Mouse (Mus musculus): ENCODE results near the gene Msl3l2. TPM values are rescaled to one million over a fixed set of nuclear protein-coding genes. Genes with fewer than 3 reads are reported as not detected.
A peak's percentile ranks its signal among the peaks of the same experiment; 100 is the strongest.

The Msl3l2 gene
- polyA plus RNA-seq (2016; fragmentation: Nextera tagmentation; extraction: Ambion mirVana): 11.2 and 12.2 TPM in 2 replicates

DNA sequence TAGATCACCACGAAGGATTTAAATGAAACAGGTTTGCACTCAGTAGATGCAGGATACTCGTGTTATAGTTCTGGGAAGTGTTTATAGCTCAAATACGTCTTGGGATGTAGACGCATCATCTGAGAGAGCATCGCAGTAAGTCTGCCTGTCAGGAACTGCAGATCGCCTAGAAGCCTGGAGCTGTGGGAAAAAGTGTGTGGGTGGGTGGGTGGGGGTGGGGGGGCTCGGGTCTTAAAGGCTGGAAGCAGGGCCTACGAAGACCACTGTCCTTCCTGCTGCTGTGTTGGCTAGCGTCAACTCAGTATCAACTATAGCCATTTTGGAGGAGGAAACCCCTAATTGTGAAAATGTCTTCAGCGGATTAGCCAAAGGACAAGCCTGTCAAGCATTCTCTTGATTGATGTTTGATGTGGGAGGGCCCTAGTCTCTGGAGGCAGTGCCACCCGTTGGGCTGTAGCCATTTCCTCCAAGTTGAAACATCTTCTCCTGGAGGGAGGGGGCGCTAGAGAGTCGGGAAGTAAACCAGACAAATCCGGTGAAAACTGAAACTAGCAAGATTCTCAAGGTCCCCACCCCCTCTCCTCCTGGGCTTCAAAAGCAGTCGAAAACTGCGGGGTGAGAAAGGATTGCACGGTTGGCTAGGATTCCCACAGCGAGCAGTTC is at the start of gene Msl3l2:
Gene Msl3l2, plus strand, starts transcription at position 585 of the 663 bp plus-strand sequence.
- H3K9ac ChIP-seq (replicated peaks): peak within 1 kb of the TSS; percentile 31; the same call in 1 of the 2 replicates
- H3K27ac ChIP-seq: no peak within 1 kb of the TSS
- H3K36me3 ChIP-seq: no peaks in the 10 kb centered on the region
- H3K27me3 ChIP-seq: no peaks in the 10 kb centered on the region
- WGBS: 25% methylated on average over 18 of the region's 18 CpGs
- H3K4me3 ChIP-seq (replicated peaks): peak within 1 kb of the TSS; percentile 26
- no peaks in the 10 kb centered on the region for H3K9me3 ChIP-seq
- peak; percentile 73 for ATAC-seq (ENCODE audit: insufficient number of reproducible peaks, insufficient read depth, low FRiP score, low TSS enrichment, low read depth)
- peaks cover 10% of the 10 kb centered on the region for H3K4me1 ChIP-seq (replicated peaks)
- peak within 1 kb of the TSS; percentile 48 for H3K4me2 ChIP-seq

- Histone ChIP-seq H3K4me2 (no peak overlapping the region), H3K27me3 (no peaks in the 10 kb centered on the region), H3K27ac (no peak overlapping the region), H3K9me3 (no peaks in the 10 kb centered on the region), H3K4me1 (replicated peaks) (no peaks in the 10 kb centered on the region), H3K36me3 (no peaks in the 10 kb centered on the region), H3K9ac (replicated peaks) (no peak overlapping the region), H3K4me3 (replicated peaks) (no peak overlapping the region)
- ATAC-seq (ENCODE audit: insufficient number of reproducible peaks, insufficient read depth, low FRiP score, low TSS enrichment, low read depth): no peak
- 76% methylated on average over 3 of the region's 3 CpGs for WGBS
Observed at GRCm38 (mm10) chr10:56058979-56059422, 47.7 kb upstream of the Msl3l2 start.

DNA sequence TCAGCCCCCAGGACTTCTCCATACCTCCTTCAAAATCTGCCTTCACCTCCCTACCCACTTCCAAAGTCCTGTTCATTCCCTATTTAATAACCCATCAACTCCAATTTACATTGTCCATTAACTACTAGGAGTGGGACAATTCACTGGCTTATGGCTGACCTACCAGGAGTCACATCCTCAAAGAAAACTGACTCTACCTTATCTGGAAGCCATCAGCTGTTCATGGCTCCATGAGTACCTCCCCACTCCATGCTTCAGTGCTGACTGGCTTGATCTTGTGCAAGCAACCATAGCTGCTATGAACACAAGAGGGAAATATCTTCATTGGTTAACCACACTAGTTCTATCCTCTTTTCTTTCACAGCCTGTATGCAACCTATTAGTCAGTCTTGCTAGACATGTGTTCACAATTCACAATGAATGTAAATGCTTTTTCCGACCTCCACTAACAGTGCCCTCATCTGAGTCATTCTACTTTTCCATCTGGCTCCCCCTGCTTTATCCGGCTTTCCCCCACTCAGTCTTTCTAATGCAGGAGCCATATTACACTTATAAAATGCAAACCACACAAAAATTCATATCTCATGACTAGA is 45.4 kb upstream of the Msl3l2 start:
- ATAC-seq (ENCODE audit: insufficient number of reproducible peaks, insufficient read depth, low FRiP score, low TSS enrichment, low read depth): no peak
- H3K9ac ChIP-seq (replicated peaks): no peak overlapping the region
- H3K9me3 ChIP-seq: no peaks in the 10 kb centered on the region
- H3K27ac ChIP-seq: no peak overlapping the region
- WGBS: 83% methylated on average over 2 of the region's 2 CpGs
- H3K36me3 ChIP-seq: no peaks in the 10 kb centered on the region
- H3K4me2 ChIP-seq: no peak overlapping the region
- H3K27me3 ChIP-seq: no peaks in the 10 kb centered on the region
- H3K4me3 ChIP-seq (replicated peaks): no peak overlapping the region
- no peaks in the 10 kb centered on the region for H3K4me1 ChIP-seq (replicated peaks)

DNA sequence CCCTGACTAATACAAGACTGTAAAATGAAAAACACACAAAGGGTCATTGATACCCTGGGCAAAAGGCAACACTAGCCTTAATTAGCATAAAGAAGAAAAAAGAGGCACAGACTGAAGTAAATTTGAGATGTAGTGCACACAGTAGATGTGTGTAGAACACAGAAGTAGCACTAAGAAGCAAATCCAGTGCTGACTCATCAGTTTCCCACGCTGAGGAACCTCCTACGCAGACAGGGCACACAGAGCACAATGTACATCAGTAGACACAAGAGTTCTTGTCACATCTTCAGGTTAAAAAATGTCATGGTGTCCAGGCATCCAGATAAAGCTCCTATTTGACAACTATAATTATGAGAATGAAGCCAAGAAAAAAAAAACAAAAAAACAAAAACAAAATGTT is 44.0 kb upstream of the Msl3l2 start:
- no peak for ATAC-seq (ENCODE audit: insufficient number of reproducible peaks, insufficient read depth, low FRiP score, low TSS enrichment, low read depth)
- H3K27ac ChIP-seq: no peak overlapping the region
- WGBS: 88% methylated on average over 2 of the region's 2 CpGs
- H3K9ac ChIP-seq (replicated peaks): no peak overlapping the region
- H3K27me3 ChIP-seq: no peaks in the 10 kb centered on the region
- no peak overlapping the region for H3K4me2 ChIP-seq
- no peaks in the 10 kb centered on the region for H3K36me3 ChIP-seq
- H3K4me1 ChIP-seq (replicated peaks): no peaks in the 10 kb centered on the region
- no peak overlapping the region for H3K4me3 ChIP-seq (replicated peaks)
- H3K9me3 ChIP-seq: no peaks in the 10 kb centered on the region

DNA sequence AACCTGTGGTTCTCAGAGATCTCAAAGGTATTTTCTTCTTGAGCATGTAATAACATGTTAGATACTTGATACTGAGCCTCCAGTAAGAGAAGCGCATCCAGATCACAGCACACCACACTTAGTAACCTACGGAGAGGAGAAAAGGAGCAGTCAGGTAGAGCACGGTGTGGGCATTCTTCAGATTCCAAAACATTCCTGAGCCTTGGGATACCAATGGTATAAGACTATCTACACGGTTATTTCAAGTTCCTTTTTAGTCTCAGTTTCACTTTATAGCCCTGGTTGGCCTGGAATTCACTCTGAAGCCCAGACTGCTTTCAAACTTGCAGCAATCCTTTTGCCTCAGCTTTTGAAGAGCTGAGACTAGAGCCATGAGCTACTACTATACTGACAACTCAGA is 17.0 kb upstream of the Msl3l2 start:
- Histone ChIP-seq H3K9me3 (no peaks in the 10 kb centered on the region), H3K36me3 (no peaks in the 10 kb centered on the region), H3K9ac (replicated peaks) (no peak overlapping the region), H3K4me1 (replicated peaks) (no peaks in the 10 kb centered on the region), H3K4me2 (no peak overlapping the region), H3K27ac (no peak overlapping the region), H3K27me3 (no peaks in the 10 kb centered on the region), H3K4me3 (replicated peaks) (no peak overlapping the region)
- no peak for ATAC-seq (ENCODE audit: insufficient number of reproducible peaks, insufficient read depth, low FRiP score, low TSS enrichment, low read depth)
- 82% methylated on average over 4 of the region's 4 CpGs for WGBS

DNA sequence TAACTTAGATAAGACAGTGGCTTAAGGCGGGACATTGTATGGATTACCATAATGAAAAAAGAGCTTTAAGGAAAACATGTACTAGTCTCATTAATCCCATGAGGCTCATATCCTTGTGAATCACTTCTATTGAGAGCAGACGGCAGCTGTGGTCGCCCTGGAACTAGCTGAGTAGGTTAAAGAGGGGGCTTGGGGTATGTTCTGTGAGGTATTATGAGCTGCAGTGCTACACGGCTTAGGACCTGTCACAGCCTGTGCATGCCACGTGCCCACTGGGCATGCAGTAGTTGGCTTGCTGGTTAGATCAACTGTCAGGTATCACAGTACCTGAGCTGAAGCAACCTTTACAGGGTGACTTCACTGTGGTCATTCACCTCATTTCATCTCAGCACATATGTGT is 12.1 kb upstream of the Msl3l2 start:
- 72% methylated on average over 5 of the region's 5 CpGs for WGBS
- Histone ChIP-seq H3K4me1 (replicated peaks) (no peaks in the 10 kb centered on the region), H3K9ac (replicated peaks) (no peak overlapping the region), H3K27ac (no peak overlapping the region), H3K27me3 (no peaks in the 10 kb centered on the region), H3K4me2 (no peak overlapping the region), H3K9me3 (no peaks in the 10 kb centered on the region), H3K4me3 (replicated peaks) (no peak overlapping the region), H3K36me3 (no peaks in the 10 kb centered on the region)
- no peak for ATAC-seq (ENCODE audit: insufficient number of reproducible peaks, insufficient read depth, low FRiP score, low TSS enrichment, low read depth)

DNA sequence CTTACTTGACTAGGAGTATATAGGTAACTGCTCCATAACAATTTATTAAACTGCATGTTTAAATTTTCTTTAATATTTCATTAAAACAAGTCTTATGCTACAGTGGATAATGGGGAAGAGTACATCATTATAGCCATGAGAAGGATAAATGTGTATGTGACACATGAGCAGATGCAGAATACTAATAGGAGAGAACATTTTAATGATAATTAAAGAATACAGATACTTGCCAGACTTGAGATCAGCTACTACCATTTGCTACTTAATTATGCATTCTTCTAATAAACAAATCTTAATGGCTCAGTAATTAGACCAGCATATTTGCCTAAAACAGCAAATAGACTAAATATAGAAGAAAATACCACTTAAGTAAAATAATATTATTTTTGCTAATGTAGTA is 10.0 kb upstream of the Msl3l2 start:
- Histone ChIP-seq H3K27ac (no peak overlapping the region), H3K9ac (replicated peaks) (no peak overlapping the region), H3K27me3 (no peaks in the 10 kb centered on the region), H3K4me3 (replicated peaks) (no peak overlapping the region), H3K9me3 (no peaks in the 10 kb centered on the region), H3K4me2 (no peak overlapping the region), H3K36me3 (no peaks in the 10 kb centered on the region), H3K4me1 (replicated peaks) (no peaks in the 10 kb centered on the region)
- no peak for ATAC-seq (ENCODE audit: insufficient number of reproducible peaks, insufficient read depth, low FRiP score, low TSS enrichment, low read depth)

- Histone ChIP-seq H3K27me3 (no peaks in the 10 kb centered on the region), H3K9ac (replicated peaks) (no peak overlapping the region), H3K4me2 (no peak overlapping the region), H3K9me3 (no peaks in the 10 kb centered on the region), H3K4me1 (replicated peaks) (no peaks in the 10 kb centered on the region), H3K36me3 (no peaks in the 10 kb centered on the region), H3K27ac (no peak overlapping the region), H3K4me3 (replicated peaks) (no peak overlapping the region)
- ATAC-seq (ENCODE audit: insufficient number of reproducible peaks, insufficient read depth, low FRiP score, low TSS enrichment, low read depth): no peak
- 82% methylated on average over 3 of the region's 3 CpGs for WGBS
Observed at GRCm38 (mm10) chr10:56099126-56099525, 7.6 kb upstream of the Msl3l2 start.

DNA sequence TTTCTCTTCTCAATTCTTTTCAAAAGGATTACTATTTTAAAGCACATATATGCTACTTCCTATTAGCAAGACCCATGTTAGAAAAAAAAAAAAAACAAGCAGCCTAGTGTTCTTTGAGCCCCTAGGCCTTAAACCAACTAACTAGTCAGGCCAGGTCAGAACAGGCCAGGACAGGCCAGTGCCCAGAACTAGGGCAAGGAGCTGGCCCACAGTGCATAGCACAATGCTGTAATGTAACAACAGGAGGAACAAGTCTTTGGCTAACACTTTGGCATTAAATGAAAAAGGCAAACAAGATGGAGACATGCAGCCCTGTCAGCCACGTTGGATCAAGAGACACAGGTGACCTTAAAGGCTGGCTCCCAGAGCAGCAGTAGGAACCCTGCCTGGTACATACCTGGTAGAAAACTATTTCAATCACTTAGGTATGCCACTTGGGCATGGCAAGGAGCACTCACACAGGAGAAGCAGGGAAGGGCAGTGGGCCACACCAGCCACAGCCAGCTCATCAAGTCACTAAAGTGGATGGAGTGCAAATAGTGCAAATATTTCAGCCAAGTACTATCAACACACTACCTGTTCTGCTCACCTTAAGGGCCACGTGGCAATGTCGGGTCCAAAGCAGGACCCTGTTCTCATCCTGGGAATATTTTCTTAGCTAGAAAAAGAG is 6.9 kb upstream of the Msl3l2 start:
- H3K36me3 ChIP-seq: no peaks in the 10 kb centered on the region
- no peak overlapping the region for H3K27ac ChIP-seq
- H3K27me3 ChIP-seq: no peaks in the 10 kb centered on the region
- H3K4me3 ChIP-seq (replicated peaks): no peak overlapping the region
- WGBS: 76% methylated on average over 3 of the region's 3 CpGs
- no peaks in the 10 kb centered on the region for H3K4me1 ChIP-seq (replicated peaks)
- no peak overlapping the region for H3K9ac ChIP-seq (replicated peaks)
- no peak overlapping the region for H3K4me2 ChIP-seq
- no peaks in the 10 kb centered on the region for H3K9me3 ChIP-seq
- no peak for ATAC-seq (ENCODE audit: insufficient number of reproducible peaks, insufficient read depth, low FRiP score, low TSS enrichment, low read depth)

- no peaks in the 10 kb centered on the region for H3K36me3 ChIP-seq
- H3K27ac ChIP-seq: no peak overlapping the region
- 48% methylated on average over 1 of the region's 1 CpGs for WGBS
- H3K4me2 ChIP-seq: peak overlapping the region; percentile 48
- no peaks in the 10 kb centered on the region for H3K9me3 ChIP-seq
- peak overlapping the region; percentile 31; the same call in 1 of the 2 replicates for H3K9ac ChIP-seq (replicated peaks)
- ATAC-seq (ENCODE audit: insufficient number of reproducible peaks, insufficient read depth, low FRiP score, low TSS enrichment, low read depth): peak; percentile 26; the same call in 1 of the 2 replicates
- peak overlapping the region; percentile 26 for H3K4me3 ChIP-seq (replicated peaks)
- peaks cover 10% of the 10 kb centered on the region for H3K4me1 ChIP-seq (replicated peaks)
- no peaks in the 10 kb centered on the region for H3K27me3 ChIP-seq
Observed at GRCm38 (mm10) chr10:56106996-56107334, 248 bp downstream of the Msl3l2 start.

DNA sequence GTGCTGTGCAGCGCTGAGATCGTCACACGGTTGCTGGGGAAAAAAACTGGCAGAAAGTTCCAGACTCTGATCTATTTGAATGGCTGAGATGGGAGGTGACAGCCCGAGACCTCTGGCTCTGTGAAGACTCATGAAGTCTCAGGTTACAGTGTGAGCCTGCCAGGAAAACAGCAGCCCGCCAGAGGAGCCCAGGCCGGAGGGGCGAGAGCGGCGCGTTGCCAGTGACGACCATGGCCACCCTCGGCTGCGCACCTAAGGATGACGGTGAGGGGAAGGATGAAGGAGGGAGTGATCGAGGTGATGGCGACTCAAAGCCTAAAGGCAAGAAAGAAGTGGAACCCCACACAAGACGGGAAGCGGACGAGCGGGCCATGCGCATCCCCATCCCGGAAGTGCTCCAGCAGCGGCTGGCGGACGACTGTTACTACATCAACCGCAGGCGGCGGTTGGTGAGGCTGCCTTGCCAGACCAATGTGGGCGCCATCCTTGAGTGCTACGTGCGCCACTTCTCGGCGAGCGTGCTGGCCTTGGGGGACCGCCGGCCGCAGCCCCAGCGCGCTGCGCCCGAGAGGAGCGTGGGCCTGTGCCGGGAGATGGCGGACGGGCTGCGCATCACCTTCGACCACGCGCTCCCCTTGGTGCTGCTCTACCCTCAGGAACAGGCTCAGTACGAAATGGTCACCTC is 8.4 kb downstream of the Msl3l2 start:
- peak; percentile 92 for ATAC-seq (ENCODE audit: insufficient number of reproducible peaks, insufficient read depth, low FRiP score, low TSS enrichment, low read depth)
- Histone ChIP-seq H3K4me1 (replicated peaks) (peaks cover 7% of the 10 kb centered on the region), H3K36me3 (no peaks in the 10 kb centered on the region), H3K4me3 (replicated peaks) (peak overlapping the region; percentile 60), H3K4me2 (peak overlapping the region; percentile 95), H3K27me3 (no peaks in the 10 kb centered on the region), H3K9ac (replicated peaks) (peak overlapping the region; percentile 78), H3K27ac (peak overlapping the region; percentile 85), H3K9me3 (no peaks in the 10 kb centered on the region)
- under 1% methylated on average over 50 of the region's 50 CpGs for WGBS

Measured in limb, embryonic 12.5 days (tissue).